Mouse (Mus musculus): ENCODE data around the gene Cdk2. TPM values are rescaled to one million over a fixed set of nuclear protein-coding genes. Genes with fewer than 3 reads are reported as not detected.

Cdk2 gene
- total RNA-seq, 4 experiments from 2014 or later = 13.4 to 26.6 (median 19.3) TPM

DNA sequence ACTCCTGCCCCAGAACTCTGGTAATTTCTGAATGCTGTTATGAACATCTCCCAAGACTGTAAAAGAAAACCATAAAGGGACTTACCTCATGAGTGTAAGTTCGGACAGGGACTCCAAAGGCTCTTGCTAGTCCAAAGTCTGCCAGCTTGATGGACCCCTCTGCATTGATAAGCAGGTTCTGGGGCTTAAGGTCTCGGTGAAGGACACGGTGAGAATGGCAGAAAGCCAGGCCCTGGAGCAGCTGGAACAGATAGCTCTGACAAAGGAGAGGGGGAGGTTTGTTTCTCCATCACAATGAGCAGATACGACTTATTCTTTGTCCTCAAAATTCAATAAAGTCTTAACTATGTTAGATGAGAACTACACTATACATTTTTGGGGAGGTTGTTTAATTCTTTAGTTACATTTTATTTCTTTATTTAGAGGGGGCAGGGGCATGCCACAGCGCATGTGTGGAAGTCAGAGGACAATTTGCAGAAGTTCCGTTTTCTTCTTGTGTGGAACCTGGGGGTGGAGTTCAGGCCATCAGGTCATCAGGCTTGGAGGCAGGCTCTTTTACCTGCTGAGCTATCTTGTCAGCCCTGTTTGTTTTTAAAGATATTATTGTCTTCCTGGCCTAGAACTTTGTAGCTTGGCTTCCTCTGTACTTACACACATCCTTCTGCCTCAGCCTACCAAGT is 2.4 kb downstream of the Cdk2 start:
- no peak for DNase-seq

DNA sequence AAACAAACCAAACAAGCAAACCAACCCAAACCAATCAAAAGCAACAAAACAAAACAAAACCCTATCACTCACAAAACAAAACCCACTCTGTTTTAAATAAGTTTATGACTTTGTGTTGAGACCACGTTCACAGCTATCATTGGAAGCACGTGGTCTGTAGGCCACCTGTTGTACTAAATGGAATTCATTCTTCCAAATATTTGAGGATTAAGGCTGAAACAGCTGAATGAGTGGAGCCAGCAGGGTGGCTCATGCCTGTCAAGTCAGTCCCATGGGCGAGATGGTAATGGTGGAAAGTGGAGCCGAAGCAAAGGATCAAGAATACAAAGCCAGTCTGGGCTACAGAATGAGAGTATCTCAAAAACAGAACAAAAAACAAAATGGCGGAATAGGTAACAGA is 4.1 kb downstream of the Cdk2 start:
- no peak for DNase-seq

DNA sequence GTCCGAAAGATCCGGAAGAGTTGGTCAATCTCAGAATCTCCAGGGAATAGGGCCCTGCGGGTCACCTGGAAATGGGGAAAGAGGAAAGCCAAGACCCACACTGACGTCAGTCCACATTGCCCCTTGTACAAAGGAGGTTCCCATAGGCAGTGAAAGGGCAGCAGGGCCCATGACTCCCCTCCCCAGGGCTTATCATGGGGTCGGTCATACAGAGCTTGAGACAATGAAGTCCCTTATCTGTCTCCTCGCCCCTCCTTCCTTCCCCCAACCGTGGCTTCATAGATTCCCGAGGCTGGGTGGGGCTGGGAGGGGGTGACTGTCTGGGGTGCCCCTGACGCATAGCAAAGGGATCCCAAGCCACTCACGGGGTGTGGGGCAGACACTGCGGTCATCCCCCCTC is 5.2 kb downstream of the Cdk2 start:
- DNase-seq = no peak

DNA sequence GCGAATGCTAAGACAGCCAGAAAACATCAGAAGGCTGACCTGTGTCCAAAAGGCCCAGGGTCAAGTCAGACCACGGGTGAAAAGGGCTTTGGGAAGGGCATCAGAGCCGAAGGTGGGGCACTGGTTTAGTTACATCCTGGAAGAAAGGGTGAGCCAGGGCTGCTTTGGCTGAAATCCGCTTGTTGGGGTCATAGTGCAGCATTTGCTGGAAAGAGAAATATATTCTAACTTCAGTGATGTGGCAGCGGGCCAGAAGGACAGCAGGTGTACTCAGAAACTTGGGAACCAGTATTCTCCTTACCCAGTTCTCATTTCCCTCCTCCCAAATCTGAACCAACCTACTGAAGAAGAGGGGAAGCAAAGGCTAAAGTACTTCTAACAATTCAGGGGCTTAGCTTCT is 5.8 kb downstream of the Cdk2 start:
- no peak for DNase-seq

DNA sequence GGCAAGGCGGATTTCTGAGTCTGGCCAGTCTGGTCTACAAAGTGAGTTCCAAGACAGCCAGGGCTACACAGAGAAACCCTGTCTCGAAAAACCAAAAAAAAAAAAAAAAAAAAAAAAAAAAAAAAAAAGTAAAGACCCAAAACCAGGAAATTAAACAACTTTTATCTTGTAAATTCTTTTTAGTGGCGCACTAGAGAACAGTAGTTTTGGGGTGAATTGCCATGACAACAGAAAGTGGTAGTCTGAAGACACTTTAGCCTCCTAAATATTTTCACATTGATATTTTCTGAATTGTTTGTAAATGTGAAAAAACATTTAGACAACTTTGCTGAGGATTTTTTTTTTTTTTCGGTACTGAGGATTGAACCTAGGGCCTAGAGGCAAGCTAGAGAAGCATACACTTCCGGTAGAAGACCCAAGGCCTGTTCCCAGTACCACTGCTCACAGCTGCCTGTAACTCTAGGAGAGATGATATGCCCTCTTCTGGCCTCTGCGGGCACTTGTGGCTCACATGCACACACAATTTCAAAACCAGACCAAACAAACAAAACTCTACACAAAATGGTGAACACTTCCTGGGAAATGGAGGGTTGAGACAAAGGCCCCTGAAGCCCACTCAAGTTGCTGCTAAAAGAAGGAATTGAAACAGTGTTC is 7.6 kb downstream of the Cdk2 start:
- DNase-seq = no peak

DNA sequence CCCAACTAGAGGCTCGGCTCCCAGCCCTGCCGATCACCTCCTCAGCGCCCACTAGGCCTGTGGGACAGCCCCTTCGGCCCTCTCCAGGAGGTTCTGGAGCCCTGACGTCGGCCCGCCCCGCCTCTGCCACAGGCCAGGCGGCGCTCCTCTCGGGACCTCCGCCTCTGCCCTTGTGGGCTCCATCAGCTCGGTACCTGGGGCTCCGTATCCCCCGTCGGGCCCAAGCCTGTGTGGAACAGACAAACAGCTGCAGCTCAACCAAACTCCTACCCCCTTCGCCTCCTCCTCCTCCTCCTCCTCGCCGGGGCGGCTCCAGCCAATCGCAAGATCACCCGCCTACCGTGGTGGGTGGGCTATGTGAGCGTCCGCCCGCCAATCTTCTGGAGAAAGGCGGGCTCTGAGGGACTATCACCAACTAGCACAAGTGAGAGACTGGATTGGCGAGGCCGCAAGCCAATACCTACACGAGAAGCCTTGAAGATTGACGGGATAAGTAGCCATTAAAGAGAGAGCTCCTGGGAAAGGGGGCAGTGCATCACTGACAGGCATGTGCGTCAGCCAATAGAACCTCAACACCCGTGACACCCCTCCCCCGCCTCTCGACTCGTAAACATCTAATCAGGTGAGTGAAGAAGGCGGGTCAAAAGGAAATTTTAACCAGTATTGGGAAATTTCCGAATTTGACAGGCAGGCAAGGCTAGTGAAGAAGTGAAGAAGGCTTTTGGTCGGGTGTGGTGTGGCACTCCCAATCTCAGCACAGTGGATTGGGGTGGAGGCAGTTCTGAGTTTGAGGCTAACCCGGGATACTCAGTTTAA is 8.6 kb downstream of the Cdk2 start, which contains the start of gene Rab5b:
TSS of gene Rab5b (minus strand) at position 273 of the 816 bp plus-strand sequence.
- peak; percentile 99 for DNase-seq

DNA sequence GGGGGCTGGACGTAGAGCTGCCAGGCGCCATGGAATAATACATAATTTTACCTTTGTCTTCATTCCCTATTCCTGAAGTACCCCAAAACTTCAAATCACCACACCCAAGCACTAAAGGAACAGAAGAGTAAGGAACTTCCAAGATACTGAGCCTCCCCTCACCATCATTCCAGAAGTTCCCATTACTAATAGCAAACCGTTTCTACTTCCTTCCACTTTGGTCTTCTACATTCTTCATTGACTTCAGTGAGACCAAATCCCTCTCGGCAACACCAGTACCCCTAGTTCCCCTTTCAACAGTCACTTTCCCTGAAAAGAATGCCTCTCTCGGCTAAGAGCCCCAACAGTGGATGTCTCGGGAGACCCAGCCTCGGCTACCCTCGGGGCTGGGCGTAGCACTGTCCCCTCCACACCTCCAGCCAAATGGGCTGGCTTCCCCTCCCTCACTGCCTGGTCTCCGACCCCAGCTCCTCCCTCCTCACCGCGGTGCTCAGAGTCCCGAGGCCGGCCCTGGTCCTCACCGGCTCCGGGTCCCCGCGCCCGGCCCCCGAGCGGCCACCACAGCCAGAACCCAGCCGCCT is 9.3 kb downstream of the Cdk2 start:
- no peak for DNase-seq

DNA sequence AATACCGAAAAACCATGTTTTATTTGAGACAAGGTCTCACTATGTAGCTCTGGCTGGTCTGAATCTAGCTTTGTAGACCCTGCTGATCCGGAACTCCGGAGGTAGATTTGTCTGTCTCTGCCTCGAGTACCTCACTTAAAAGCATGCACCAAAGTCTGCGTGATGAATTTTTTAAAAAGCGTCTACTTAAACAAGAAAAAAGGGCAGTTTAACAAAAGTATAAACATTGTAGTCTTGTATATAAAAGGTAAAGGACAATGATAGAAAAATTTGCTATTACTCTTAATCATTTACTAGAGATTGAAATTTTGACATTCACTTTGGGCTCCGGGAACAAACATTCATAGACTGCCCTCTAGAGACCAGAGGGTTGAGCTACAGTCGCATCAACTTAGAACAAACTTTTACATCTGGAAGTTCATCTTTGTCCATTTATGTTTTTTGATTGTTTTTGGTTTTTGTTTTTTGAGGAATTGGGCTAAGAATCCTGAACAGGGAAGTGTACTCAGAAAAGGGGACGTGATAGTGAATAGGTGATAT is 30.3 kb downstream of the Cdk2 start:
- no peak for DNase-seq

DNA sequence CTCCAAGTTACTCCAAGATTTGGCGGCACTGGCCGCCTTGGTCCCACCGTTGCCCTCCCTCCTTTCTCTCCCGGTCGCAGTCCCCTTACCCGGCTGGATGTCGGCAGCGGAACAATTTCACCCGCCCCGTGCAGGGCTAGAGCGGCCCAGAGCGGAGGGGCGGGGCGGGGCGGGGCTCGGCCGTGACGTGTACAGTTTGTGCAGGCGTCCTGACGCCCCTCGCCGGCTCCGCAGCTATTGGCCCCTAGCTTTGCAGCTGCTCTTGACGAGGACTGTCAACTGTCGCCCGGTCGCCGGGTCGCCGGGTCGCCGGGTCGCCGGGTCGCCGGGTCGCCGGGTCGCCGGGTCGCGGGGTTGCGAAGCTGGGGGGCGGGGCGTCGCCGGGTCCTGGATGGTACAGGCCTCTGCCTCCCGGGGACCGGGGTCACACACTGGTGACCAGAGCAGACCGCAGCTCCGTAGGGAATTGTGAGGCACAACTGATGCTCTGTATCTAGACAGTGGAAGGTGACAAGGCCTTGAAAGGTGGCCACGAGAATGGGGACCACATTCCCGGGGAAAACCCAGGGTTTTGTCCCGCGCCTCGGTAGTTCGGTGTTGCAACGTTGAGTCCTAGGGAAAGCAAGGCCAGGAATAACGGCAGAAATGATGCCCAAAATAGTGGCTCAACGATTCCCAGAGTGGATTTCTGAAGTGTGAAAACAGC is 30.9 kb downstream of the Cdk2 start, which contains the start of gene Suox:
TSS of gene Suox (minus strand) at position 311 of the 706 bp plus-strand sequence.
- DNase-seq = peak; percentile 73

DNA sequence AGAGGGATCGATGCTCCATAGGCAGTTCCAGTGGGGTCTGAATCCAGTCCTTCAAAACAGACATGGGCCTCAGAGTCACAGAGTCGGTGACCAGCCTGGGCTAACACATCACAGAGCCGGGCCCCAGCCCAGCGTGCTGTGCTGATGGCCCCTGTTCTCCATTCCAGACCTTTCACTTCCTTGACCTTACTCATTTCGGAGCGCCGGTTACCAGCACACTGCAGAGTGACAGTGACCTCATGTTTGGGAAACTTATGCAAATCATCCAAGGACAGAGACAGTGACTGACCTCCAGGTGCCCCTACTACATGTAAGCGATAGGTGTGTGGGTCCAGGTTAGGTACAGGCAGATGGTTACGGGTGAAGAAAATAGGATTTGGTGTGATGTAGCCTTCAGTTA is 33.7 kb downstream of the Cdk2 start:
- no peak for DNase-seq

DNA sequence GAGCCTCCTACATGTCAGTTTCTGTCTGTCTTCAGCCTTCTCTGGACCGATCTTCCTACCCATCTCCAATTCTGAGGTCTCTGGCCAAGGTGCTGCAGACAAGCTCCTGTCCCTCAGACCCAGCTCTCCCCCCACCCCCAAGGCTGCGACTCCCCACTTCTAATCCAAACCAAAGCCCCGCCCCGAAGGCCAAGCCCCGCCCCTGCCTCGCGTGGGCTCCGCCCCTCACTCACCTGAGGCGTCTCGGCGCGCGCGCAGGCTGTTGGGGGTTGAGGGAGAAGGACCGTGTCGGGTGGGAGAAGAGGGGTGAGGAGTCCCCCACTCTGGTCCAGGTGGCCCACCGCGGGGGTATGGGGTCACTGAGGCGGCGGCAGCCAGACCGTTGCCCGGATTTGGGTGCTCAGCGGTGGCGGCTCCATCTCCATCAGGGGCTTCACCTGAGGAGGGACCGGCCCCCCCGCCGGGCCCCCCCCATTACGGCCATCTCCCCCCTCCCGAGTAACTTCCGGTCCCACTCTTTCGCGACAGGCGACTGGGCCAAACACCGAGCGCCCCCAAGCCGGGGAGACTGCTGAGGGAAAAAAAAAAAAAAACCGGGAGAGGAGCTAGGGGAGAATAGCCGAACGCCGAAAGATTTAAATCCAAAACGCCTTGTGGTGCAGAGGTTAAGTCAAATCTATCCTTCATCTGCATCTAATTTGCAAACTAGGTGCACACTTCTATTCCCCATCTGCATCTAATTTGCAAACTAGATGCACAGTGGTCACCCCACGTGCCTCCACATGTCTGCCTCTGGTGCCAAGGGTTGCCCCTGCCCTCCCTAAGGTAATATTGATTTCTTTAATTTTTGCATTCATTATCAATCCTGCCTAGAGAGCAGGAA is 35.8 kb downstream of the Cdk2 start:
- peak; percentile 31 for DNase-seq

DNA sequence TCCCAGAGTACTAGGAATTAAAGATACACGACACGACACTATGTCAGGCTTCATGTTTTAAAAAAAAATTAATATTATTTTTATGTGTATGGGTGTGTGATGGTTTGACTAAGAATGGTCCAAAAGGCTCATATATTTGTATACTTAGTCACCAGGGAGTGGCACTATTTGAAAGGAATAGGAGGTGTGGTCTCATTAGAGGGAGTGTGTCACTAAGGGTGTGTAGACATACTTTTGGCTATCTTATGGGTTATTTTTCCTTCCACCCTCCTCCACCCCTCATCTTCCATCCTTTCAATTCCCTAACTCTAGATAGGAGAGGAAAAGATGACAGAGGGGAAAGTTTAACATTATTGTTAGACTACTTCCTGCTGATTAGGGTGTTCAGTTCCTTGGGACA is 39.0 kb downstream of the Cdk2 start:
- no peak for DNase-seq

DNA sequence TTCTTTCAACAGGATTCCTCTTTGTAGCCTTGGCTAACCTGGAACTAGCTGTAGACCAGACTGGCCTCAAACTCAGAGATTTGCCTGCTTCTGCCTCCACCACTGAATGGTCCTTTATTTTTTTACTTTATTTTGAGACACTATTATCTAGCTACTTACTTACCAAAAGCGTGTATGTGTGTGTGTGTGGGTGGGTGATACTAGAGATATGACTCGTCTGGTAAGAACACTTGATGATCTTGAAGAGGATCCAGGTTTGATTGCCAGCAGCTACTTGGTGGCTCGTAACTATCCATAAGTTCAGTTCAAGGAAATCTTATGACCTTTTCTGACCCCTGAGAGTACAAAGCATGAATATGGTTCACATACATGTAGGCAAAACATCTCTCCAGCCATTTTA is 39.5 kb downstream of the Cdk2 start:
- no peak for DNase-seq

DNA sequence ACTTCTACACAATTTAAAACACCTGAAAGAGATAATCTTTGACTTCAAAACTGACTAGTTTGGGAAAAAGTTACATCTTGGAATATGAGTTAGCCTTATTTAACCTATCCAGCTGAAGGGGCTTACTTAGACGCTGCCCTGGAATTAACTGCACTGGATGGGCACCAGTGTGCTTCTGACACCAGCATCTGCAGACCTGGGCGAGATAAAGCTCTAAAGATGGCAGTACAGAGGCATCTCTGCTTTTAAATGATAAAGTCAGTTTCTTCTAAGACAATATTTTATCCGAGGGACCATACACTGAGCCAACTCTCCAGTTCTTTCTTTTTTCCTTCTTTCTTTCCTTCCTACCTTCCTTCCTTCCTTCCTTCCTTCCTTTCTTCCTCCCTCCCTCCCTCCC is 40.0 kb downstream of the Cdk2 start:
- DNase-seq = no peak

DNA sequence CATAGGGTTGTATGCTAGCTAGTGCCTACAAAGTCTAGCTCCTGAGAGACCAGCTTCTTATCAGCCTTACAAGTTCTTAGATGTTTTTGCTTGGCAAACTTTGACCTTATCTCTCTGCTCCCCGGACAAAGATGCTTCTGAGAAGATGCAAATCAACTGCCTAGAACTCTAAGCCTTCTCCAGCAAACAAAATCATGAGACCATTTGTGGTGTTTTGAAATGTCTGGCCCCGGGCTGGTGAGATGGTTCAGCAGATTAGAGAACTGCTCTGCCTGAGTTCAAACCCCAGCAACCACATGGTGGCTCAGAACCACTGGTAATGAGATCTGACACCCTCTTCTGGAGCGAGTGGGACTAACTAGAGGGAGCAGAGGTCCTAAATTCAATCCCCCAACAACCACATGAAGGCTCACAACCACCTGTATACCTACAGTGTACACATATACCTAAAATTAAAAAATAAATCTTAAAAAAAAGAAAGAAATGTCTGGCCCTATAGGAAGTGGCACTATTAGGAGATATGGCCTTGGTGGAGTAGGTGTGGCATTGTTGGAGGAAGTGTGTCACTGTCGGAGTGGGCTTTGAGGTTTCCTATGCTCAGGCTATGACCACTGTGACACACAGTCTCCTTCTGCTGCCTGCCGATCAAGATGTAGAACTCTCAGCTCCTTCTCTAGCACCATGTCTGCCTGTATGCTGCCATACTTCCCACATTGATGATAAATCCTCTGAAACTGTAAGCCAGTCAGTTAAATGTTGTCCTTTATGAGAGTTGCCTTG is 41.2 kb downstream of the Cdk2 start:
- DNase-seq = no peak

DNA sequence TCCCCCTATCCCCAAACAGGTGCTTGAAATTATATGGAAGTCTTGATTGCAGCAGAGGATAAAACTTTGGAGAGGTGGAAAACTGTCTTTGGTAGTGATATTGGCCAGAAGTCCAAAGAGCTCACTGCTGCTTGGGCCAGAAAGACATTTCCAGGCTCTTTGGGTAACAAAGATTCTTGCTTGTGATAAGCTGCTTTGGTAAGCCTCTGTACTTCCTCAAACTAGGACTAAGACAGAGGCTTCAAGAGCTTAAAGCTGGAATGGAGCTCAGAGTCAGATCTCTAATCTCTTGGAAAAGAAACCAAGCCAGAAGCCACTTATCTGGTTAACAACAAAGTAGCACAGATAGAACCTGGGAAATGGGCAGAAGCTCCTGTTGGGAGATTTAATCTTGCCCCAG is 42.4 kb downstream of the Cdk2 start:
- DNase-seq = no peak

DNA sequence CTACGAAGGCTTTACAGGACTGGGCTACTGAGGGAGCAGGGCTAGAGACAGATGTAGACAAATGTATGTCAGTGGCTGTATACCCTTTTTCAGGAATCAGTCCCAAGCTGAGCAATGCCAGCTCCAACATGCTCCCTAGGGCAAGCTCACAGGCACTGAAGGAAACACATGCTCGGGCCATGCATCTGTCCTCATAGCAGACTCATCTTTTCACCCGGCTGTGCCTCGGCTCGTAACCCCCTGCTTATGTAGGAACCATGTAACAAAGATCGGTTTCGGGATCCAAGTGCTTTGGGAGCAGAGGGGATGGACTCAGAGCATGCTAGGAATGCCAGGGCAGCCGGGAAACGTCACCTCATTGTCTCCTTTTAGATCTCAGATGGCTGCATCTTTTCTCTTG is 45.3 kb downstream of the Cdk2 start:
- DNase-seq = no peak

DNA sequence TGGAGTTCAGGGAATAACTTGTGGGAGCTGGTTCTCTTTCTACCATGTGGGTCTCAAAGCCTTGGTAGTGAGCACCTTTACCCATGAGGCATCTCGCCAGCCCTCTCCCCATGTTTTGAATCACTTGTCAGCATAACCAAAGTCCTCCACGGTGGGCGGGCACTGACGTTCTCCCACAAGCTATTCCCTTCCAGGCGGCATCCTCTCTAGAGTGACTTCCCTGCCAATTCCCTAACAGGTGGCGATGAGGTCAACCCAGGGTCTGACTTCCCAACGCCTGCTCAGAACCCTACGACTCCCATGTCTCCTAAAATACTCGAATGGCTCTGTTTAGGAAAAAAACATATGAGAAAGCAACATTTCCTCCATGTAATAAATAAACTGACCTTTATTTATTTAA is 47.0 kb downstream of the Cdk2 start:
- DNase-seq = no peak

DNA sequence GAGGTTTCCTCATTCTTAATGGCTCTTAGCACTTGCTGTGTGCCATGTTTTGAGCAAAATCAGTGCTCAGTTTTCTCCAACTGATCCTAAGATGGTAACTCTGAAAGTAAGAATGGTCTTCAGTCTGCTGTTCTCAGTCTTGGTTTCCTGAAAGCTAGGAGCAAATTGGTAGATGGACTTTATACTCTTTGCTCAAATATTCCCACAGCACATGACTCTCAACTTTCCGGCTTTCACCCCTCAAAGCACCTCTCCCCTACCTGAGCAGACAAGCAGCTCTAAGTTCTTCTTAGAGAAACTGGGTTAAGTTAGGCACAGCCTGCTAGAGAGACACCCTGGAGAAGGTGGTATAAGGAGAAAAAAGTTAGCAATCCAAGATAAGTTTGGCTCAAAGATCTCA is 48.1 kb downstream of the Cdk2 start:
- DNase-seq = no peak

DNA sequence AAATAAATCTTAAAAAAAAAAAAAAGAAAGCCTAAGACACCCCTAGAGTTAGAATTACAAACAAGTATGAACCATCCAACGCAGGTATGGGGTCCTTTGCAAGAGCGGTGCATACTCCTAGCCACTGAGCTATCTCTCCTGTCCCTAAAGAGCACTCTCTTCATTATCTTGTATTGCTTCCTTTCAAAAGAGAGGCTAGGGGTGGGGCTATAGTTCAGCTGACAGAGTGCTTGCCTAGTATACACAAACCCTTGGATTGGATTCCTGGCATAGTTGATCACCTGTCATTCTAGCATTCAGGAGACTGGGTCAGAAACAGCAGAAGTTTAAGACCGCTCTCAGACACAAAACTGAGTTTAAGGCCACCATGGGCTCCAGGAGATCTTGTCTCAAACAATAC is 49.6 kb downstream of the Cdk2 start:
- no peak for DNase-seq
